Mouse (Mus musculus): Measurements from ENCODE around the gene Slc4a7. TPM values are rescaled to one million over a fixed set of nuclear protein-coding genes. Genes with fewer than 3 reads are reported as not detected.

The Slc4a7 gene
- 48.8 and 49.9 TPM in 2 replicates for polyA plus RNA-seq (2016; fragmentation: Nextera tagmentation; extraction: Ambion mirVana)

- Histone ChIP-seq H3K9ac (replicated peaks) (peak within 1 kb of the TSS; percentile 97), H3K27ac (replicated peaks) (peak within 1 kb of the TSS; percentile 99), H3K4me1 (peaks cover 20% of the 10 kb centered on the region), H3K9me3 (no peaks in the 10 kb centered on the region), H3K4me2 (replicated peaks) (peak within 1 kb of the TSS; percentile 66), H3K36me3 (no peaks in the 10 kb centered on the region), H3K4me3 (peak within 1 kb of the TSS; percentile 90), H3K27me3 (no peaks in the 10 kb centered on the region)
- no peak for ATAC-seq (ENCODE audit: low FRiP score, low read depth)
- WGBS: 91% methylated on average over 5 of the region's 5 CpGs
These were observed at the start of gene Slc4a7 for GRCm38 (mm10) chr14:14701710-14702329. TSS of gene Slc4a7 (plus strand) at chr14:14702279.

GRCm38 (mm10) chr14:14670597-14670996 lies 31.5 kb upstream of the Slc4a7 start:
- H3K9ac ChIP-seq (replicated peaks): no peak overlapping the region
- H3K4me2 ChIP-seq (replicated peaks): no peak overlapping the region
- H3K4me3 ChIP-seq: no peak overlapping the region
- no peak overlapping the region for H3K27ac ChIP-seq (replicated peaks)
- no peak for ATAC-seq (ENCODE audit: low FRiP score, low read depth)
- H3K9me3 ChIP-seq: no peaks in the 10 kb centered on the region
- no peaks in the 10 kb centered on the region for H3K4me1 ChIP-seq
- WGBS: 90% methylated on average over 1 of the region's 1 CpGs
- no peaks in the 10 kb centered on the region for H3K27me3 ChIP-seq
- no peaks in the 10 kb centered on the region for H3K36me3 ChIP-seq

GRCm38 (mm10) chr14:14681611-14682010 lies 20.5 kb upstream of the Slc4a7 start:
- 72% methylated on average over 4 of the region's 4 CpGs for WGBS
- no peaks in the 10 kb centered on the region for H3K27me3 ChIP-seq
- no peak for ATAC-seq (ENCODE audit: low FRiP score, low read depth)

GRCm38 (mm10) chr14:14684771-14685170 lies 17.3 kb upstream of the Slc4a7 start:
- no peak overlapping the region for H3K4me2 ChIP-seq (replicated peaks)
- no peaks in the 10 kb centered on the region for H3K36me3 ChIP-seq
- no peak overlapping the region for H3K4me3 ChIP-seq
- no peaks in the 10 kb centered on the region for H3K4me1 ChIP-seq
- H3K9ac ChIP-seq (replicated peaks): no peak overlapping the region
- no peaks in the 10 kb centered on the region for H3K9me3 ChIP-seq
- 75% methylated on average over 4 of the region's 4 CpGs for WGBS
- no peak for ATAC-seq (ENCODE audit: low FRiP score, low read depth)
- H3K27me3 ChIP-seq: no peaks in the 10 kb centered on the region
- H3K27ac ChIP-seq (replicated peaks): no peak overlapping the region

More at GRCm38 (mm10) chr14:14681611-14682010, 20.5 kb upstream of the Slc4a7 start:
- H3K4me1 ChIP-seq: no peaks in the 10 kb centered on the region
- no peak overlapping the region for H3K27ac ChIP-seq (replicated peaks)
- no peaks in the 10 kb centered on the region for H3K36me3 ChIP-seq
- no peak overlapping the region for H3K4me2 ChIP-seq (replicated peaks)
- no peaks in the 10 kb centered on the region for H3K9me3 ChIP-seq
- H3K9ac ChIP-seq (replicated peaks): no peak overlapping the region
- H3K4me3 ChIP-seq: no peak overlapping the region

- H3K36me3 ChIP-seq: no peaks in the 10 kb centered on the region
- no peak for ATAC-seq (ENCODE audit: low FRiP score, low read depth)
These were observed 16.0 kb upstream of the Slc4a7 start for GRCm38 (mm10) chr14:14686101-14686551.

GRCm38 (mm10) chr14:14687258-14687890 lies 14.7 kb upstream of the Slc4a7 start:
- H3K9me3 ChIP-seq: no peaks in the 10 kb centered on the region
- no peak overlapping the region for H3K4me3 ChIP-seq
- no peaks in the 10 kb centered on the region for H3K27me3 ChIP-seq
- no peak for ATAC-seq (ENCODE audit: low FRiP score, low read depth)
- WGBS: 81% methylated on average over 7 of the region's 7 CpGs
- no peak overlapping the region for H3K9ac ChIP-seq (replicated peaks)
- no peaks in the 10 kb centered on the region for H3K36me3 ChIP-seq
- no peak overlapping the region for H3K4me2 ChIP-seq (replicated peaks)
- H3K4me1 ChIP-seq: no peaks in the 10 kb centered on the region
- no peak overlapping the region for H3K27ac ChIP-seq (replicated peaks)

More at GRCm38 (mm10) chr14:14686101-14686551, 16.0 kb upstream of the Slc4a7 start:
- Histone ChIP-seq H3K4me3 (no peak overlapping the region), H3K4me1 (no peaks in the 10 kb centered on the region), H3K4me2 (replicated peaks) (no peak overlapping the region), H3K27ac (replicated peaks) (no peak overlapping the region), H3K27me3 (no peaks in the 10 kb centered on the region), H3K9me3 (no peaks in the 10 kb centered on the region), H3K9ac (replicated peaks) (no peak overlapping the region)
- whole genome bisulfite sequencing: 79% methylated on average over 7 of the region's 7 CpGs

- peak overlapping the region; percentile 66 for H3K4me2 ChIP-seq (replicated peaks)
- H3K9ac ChIP-seq (replicated peaks): peak overlapping the region; percentile 97
- H3K4me1 ChIP-seq: peaks cover 23% of the 10 kb centered on the region
- no peaks in the 10 kb centered on the region for H3K9me3 ChIP-seq
- peak overlapping the region; percentile 90 for H3K4me3 ChIP-seq
- ATAC-seq (ENCODE audit: low FRiP score, low read depth): peak; percentile 96
- WGBS: 1% methylated on average over 51 of the region's 85 CpGs
- H3K27ac ChIP-seq (replicated peaks): peak overlapping the region; percentile 99
- H3K36me3 ChIP-seq: no peaks in the 10 kb centered on the region
- no peaks in the 10 kb centered on the region for H3K27me3 ChIP-seq
These were observed 593 bp downstream of the Slc4a7 start for GRCm38 (mm10) chr14:14702399-14703345.

GRCm38 (mm10) chr14:14703346-14703871 lies 1.3 kb downstream of the Slc4a7 start:
- Histone ChIP-seq H3K4me2 (replicated peaks) (peak overlapping the region; percentile 66), H3K9ac (replicated peaks) (peak overlapping the region; percentile 97), H3K9me3 (no peaks in the 10 kb centered on the region), H3K27ac (replicated peaks) (peak overlapping the region; percentile 99), H3K27me3 (no peaks in the 10 kb centered on the region), H3K4me3 (peak overlapping the region; percentile 90), H3K4me1 (peaks cover 23% of the 10 kb centered on the region), H3K36me3 (peaks cover 2% of the 10 kb centered on the region; the same call in 1 of the 2 replicates)
- ATAC-seq (ENCODE audit: low FRiP score, low read depth): peak; percentile 57; the same call in 1 of the 2 replicates
- WGBS: under 1% methylated on average over 34 of the region's 60 CpGs

- H3K9ac ChIP-seq (replicated peaks): peak overlapping the region; percentile 97
- H3K4me1 ChIP-seq: peaks cover 23% of the 10 kb centered on the region
- peak overlapping the region; percentile 90 for H3K4me3 ChIP-seq
- no peaks in the 10 kb centered on the region for H3K27me3 ChIP-seq
- ATAC-seq (ENCODE audit: low FRiP score, low read depth): no peak
- 82% methylated on average over 2 of the region's 2 CpGs for WGBS
- H3K27ac ChIP-seq (replicated peaks): no peak overlapping the region
- H3K9me3 ChIP-seq: no peaks in the 10 kb centered on the region
- peaks cover 4% of the 10 kb centered on the region; the same call in 1 of the 2 replicates for H3K36me3 ChIP-seq
- H3K4me2 ChIP-seq (replicated peaks): peak overlapping the region; percentile 66
These were observed 2.6 kb downstream of the Slc4a7 start for GRCm38 (mm10) chr14:14704651-14705050.

- Histone ChIP-seq H3K27me3 (no peaks in the 10 kb centered on the region), H3K9me3 (no peaks in the 10 kb centered on the region), H3K4me3 (no peak overlapping the region; the same call in 1 of the 2 replicates), H3K36me3 (peaks cover 4% of the 10 kb centered on the region; the same call in 1 of the 2 replicates), H3K4me2 (replicated peaks) (peak overlapping the region; percentile 66), H3K4me1 (peaks cover 23% of the 10 kb centered on the region), H3K27ac (replicated peaks) (no peak overlapping the region), H3K9ac (replicated peaks) (no peak overlapping the region)
- 83% methylated on average over 3 of the region's 3 CpGs for WGBS
- no peak for ATAC-seq (ENCODE audit: low FRiP score, low read depth)
These were observed 3.0 kb downstream of the Slc4a7 start for GRCm38 (mm10) chr14:14705126-14705525.

GRCm38 (mm10) chr14:14706381-14706780 lies 4.3 kb downstream of the Slc4a7 start:
- Histone ChIP-seq H3K4me2 (replicated peaks) (no peak overlapping the region), H3K9me3 (no peaks in the 10 kb centered on the region), H3K27me3 (no peaks in the 10 kb centered on the region), H3K4me3 (no peak overlapping the region), H3K27ac (replicated peaks) (no peak overlapping the region), H3K4me1 (peaks cover 23% of the 10 kb centered on the region), H3K36me3 (peaks cover 13% of the 10 kb centered on the region), H3K9ac (replicated peaks) (no peak overlapping the region)
- no peak for ATAC-seq (ENCODE audit: low FRiP score, low read depth)
- WGBS: 90% methylated on average over 1 of the region's 1 CpGs

Data from midbrain, embryonic 12.5 days (tissue).